Mouse (Mus musculus): ENCODE data around the gene Gm11239. TPM values are rescaled to one million over a fixed set of nuclear protein-coding genes. Genes with fewer than 3 reads are reported as not detected.
"Not testable (repeated sequence)": the region's sequence is repeated elsewhere in the genome, so short reads cannot be mapped to it uniquely, and the experiment has no call there.

The Gm11239 gene
- total RNA-seq (2015; ENCODE audit: low replicate concordance) (not detected in 2 replicates), total RNA-seq (2017; ENCODE audit: low replicate concordance) (not detected in 2 replicates)

DNA sequence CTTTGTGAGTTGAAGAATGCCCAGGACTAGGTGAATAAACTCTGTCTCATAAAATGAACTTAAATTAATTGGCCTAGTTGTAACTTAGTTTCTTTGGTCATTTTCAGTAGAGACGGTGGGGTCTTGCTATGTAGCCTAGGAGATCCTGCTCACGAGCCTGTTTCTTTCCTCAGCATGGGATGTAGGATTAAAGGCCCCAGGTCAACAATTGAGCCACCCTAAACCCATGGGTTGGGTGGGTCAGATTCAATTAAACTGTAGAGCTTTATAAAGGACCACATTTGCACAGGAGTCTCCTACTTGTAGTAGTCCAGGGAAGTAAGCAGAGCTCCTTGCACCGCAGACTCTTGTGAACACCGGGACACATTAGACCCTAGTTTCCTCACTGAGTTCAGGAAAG, at the start of gene Gm11239:
Gene Gm11239 (plus strand): TSS at position 301 of the 400 bp plus-strand sequence.
- not testable (repeated sequence) for ATAC-seq (replicated peaks; ENCODE audit: low FRiP score, poor library complexity, severe bottlenecking)

DNA sequence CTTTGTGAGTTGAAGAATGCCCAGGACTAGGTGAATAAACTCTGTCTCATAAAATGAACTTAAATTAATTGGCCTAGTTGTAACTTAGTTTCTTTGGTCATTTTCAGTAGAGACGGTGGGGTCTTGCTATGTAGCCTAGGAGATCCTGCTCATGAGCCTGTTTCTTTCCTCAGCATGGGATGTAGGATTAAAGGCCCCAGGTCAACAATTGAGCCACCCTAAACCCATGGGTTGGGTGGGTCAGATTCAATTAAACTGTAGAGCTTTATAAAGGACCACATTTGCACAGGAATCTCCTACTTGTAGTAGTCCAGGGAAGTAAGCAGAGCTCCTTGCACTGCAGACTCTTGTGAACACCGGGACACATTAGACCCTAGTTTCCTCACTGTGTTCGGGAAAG, 45.5 kb upstream of the Gm11239 start, which contains the start of gene Gm11237:
Gene Gm11237 (plus strand): TSS at position 301 of the 400 bp plus-strand sequence.
- not testable (repeated sequence) for ATAC-seq (replicated peaks; ENCODE audit: low FRiP score, poor library complexity, severe bottlenecking)

DNA sequence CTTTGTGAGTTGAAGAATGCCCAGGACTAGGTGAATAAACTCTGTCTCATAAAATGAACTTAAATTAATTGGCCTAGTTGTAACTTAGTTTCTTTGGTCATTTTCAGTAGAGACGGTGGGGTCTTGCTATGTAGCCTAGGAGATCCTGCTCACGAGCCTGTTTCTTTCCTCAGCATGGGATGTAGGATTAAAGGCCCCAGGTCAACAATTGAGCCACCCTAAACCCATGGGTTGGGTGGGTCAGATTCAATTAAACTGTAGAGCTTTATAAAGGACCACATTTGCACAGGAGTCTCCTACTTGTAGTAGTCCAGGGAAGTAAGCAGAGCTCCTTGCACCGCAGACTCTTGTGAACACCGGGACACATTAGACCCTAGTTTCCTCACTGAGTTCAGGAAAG, 30.3 kb upstream of the Gm11239 start, which contains the start of gene Gm11236:
Gene Gm11236 (plus strand): TSS at position 301 of the 400 bp plus-strand sequence.
- ATAC-seq (replicated peaks; ENCODE audit: low FRiP score, poor library complexity, severe bottlenecking), result not testable (repeated sequence)

DNA sequence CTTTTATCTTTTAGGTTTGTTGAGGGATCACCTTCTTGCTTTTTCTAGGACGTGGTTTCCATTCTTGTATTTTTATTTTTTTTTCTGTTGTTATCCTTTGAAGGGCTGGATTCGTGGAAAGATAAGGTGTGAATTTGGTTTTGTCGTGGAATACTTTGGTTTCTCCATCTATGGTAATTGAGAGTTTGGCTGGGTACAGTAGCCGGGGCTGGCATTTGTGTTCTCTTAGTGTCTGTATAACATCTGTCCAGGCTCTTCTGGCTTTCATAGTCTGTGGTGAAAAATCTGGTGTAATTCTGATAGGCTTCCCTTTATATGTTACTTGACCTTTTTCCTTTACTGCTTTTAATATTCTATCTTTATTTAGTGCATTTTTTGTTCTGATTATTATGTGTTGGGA, 6.3 kb upstream of the Gm11239 start:
- ATAC-seq (replicated peaks; ENCODE audit: low FRiP score, poor library complexity, severe bottlenecking), result not testable (repeated sequence)

DNA sequence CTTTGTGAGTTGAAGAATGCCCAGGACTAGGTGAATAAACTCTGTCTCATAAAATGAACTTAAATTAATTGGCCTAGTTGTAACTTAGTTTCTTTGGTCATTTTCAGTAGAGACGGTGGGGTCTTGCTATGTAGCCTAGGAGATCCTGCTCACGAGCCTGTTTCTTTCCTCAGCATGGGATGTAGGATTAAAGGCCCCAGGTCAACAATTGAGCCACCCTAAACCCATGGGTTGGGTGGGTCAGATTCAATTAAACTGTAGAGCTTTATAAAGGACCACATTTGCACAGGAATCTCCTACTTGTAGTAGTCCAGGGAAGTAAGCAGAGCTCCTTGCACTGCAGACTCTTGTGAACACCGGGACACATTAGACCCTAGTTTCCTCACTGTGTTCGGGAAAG, 15.1 kb downstream of the Gm11239 start, which contains the start of gene Gm428:
Gene Gm428 (plus strand): TSS at position 301 of the 400 bp plus-strand sequence.
- ATAC-seq (replicated peaks; ENCODE audit: low FRiP score, poor library complexity, severe bottlenecking), result not testable (repeated sequence)

DNA sequence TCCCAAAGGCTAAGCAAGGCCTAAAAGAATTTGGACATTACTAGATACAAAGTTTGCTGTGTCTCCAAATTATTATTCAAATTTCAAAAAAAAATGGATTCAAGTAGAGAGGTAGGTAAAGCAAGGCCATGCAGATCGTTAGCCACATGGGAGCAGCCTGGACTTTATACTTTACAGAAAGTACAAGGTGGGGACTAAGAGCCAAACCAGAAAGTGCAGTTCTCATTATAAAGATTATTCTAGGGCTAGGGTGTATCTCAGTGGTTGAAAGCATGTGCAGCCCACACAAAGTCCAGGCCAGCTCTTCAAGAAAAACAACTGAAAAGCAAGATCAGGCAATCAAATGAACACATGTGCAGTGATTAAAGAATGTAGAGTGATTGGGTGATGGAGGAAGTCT, 50.6 kb downstream of the Gm11239 start:
- ATAC-seq (replicated peaks; ENCODE audit: low FRiP score, poor library complexity, severe bottlenecking), result no peak

DNA sequence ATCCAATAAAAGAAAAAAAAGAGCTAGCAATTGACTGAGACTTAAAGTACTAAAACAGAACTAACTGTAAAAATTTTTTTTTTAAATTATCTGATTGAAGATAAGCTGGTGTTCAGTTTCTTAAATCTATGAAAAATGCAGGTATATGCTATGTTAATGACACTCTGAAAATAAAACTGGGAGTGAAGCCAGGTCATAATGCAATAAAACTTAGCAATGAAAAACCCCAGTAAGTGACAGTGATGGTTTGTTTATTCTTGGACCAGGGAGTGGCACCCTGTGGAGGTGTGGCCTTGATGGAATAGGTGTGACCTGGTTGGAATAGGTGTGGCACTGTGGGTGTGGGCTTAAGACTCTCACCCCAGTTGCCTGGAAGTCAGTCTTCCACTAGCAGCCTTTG, 51.7 kb downstream of the Gm11239 start:
- ATAC-seq (replicated peaks; ENCODE audit: low FRiP score, poor library complexity, severe bottlenecking), result no peak

Other genes starting within 250 kb of the Gm11239 start
- gene Gm11238, start 60.5 kb upstream of the Gm11239 start, total RNA-seq (2015; ENCODE audit: low replicate concordance), result not detected in 2 replicates
- gene Gm11238, start 60.5 kb upstream of the Gm11239 start, total RNA-seq (2017; ENCODE audit: low replicate concordance), result not detected in 2 replicates
- not detected in 2 replicates for gene Gm11237, start 45.4 kb upstream of the Gm11239 start, total RNA-seq (2015; ENCODE audit: low replicate concordance)
- gene Gm11237, start 45.4 kb upstream of the Gm11239 start, total RNA-seq (2017; ENCODE audit: low replicate concordance), result not detected in 2 replicates
- not detected in 2 replicates for gene Gm11236, start 30.2 kb upstream of the Gm11239 start, total RNA-seq (2015; ENCODE audit: low replicate concordance)
- gene Gm11236, start 30.2 kb upstream of the Gm11239 start, total RNA-seq (2017; ENCODE audit: low replicate concordance), result not detected in 2 replicates
- not detected in 2 replicates for gene Gm428, start 15.2 kb downstream of the Gm11239 start, total RNA-seq (2015; ENCODE audit: low replicate concordance)
- not detected in 2 replicates for gene Gm428, start 15.2 kb downstream of the Gm11239 start, total RNA-seq (2017; ENCODE audit: low replicate concordance)
- gene Rasef, start 122.6 kb downstream of the Gm11239 start, total RNA-seq (2015; ENCODE audit: low replicate concordance), result not detected in 2 replicates
- gene Rasef, start 122.6 kb downstream of the Gm11239 start, total RNA-seq (2017; ENCODE audit: low replicate concordance), result not detected in 2 replicates
- not detected in 2 replicates for gene Gm11758, start 207.9 kb downstream of the Gm11239 start, total RNA-seq (2015; ENCODE audit: low replicate concordance)
- not detected in 2 replicates for gene Gm11758, start 207.9 kb downstream of the Gm11239 start, total RNA-seq (2017; ENCODE audit: low replicate concordance)
- gene Gm11757, start 222.8 kb downstream of the Gm11239 start, total RNA-seq (2015; ENCODE audit: low replicate concordance), result not detected in 2 replicates
- not detected in 2 replicates for gene Gm11757, start 222.8 kb downstream of the Gm11239 start, total RNA-seq (2017; ENCODE audit: low replicate concordance)
- not detected in 2 replicates for gene Gm13871, start 237.6 kb downstream of the Gm11239 start, total RNA-seq (2015; ENCODE audit: low replicate concordance)
- gene Gm13871, start 237.6 kb downstream of the Gm11239 start, total RNA-seq (2017; ENCODE audit: low replicate concordance), result not detected in 2 replicates